Mouse (Mus musculus) kidney, adult 2 months (tissue): ENCODE measurements at regions not wholly inside any gene's neighbourhood (a gene's known extent, or its start where the extent isn't known, plus 50 kb on each side); places are given as distances from the start of the nearest gene placed in this dataset.

Experiments used
- CTCF ChIP-seq: fragments of 200-500 bp; conservative IDR thresholded peaks from 2 replicates; pipeline ENCODE4 v1.5.1; 2011; ENCODE audit warnings: low read depth, mild to moderate bottlenecking, control low read depth, low read length, moderate library complexity, mixed read lengths; ENCODE audit not compliant: insufficient read depth, insufficient read length
- POLR2A ChIP-seq: fragments of 200-500 bp; IDR thresholded peaks from one replicate; pipeline ENCODE4 v1.6.1; 2011; ENCODE audit warnings: low read depth, low read length, control low read depth

DNA sequence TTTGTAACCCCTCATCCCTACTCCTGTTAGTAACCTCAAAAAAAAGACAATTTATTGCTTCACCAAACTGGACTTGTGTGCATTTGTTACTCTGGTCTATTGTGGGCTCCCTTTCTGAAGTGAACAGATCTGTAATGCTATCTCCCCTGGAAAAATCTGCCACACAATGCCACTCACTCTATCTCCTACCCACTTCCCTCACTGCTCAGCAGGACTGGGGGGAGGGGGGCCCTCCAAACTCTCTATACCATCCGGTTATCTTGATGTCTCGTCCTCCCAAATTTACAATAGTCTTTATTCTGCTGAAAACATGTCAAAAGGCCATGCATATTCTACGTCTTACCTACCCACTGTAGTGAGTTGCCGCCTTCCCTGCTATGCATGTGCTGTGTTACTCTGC lies 76.7 kb downstream of the Sox4 start:
- TF ChIP-seq CTCF, result no peak
- no peak for TF ChIP-seq POLR2A
